Mouse (Mus musculus) E14TG2a.4 (cell line): Measurements from ENCODE around the gene Slc41a1.

ENCODE experiments used
- CTCF ChIP-seq: conservative IDR thresholded peaks from 2 replicates; pipeline ENCODE4 v1.5.1; 2014; ENCODE audit warnings: low read length
- NANOG ChIP-seq: IDR thresholded peaks from 2 replicates; pipeline ENCODE4 v1.6.1; 2014; ENCODE audit warnings: borderline replicate concordance, low read length, mixed read lengths
- POU5F1 ChIP-seq: IDR thresholded peaks from 2 replicates; pipeline ENCODE4 v1.6.1; 2014; ENCODE audit warnings: low read length, borderline replicate concordance

DNA sequence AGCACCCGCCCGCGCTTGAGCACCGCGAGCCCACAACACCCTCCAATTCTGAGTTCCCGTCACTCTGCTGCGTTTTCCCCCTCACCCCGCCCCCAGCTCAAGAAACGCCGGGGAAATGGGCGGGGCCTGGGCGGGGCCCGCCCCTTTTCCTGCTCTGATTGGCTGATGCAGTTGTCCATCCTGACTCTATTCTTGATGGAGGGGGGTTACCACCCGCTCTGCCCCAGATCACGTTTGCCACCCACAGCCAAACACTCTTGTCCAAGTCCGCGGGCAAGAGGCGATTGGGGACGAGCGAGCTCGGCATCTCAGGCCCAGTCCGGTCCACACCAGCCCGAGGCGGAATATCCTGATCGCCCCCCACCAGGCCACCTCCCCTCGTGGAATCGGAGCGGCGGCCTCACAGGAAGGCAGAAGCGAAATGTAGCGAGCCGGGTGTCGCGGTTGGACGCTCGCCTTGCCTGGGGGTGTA is 530 bp downstream of the Slc41a1 start:
- no peak for TF ChIP-seq CTCF
- no peak for TF ChIP-seq NANOG
- no peak for TF ChIP-seq POU5F1
